Mouse (Mus musculus) 3T3-L1 (cell line): ENCODE results near the gene Bcor.

ENCODE experiments used
- DNase-seq: peaks from one replicate; pipeline ENCODE4 v3.0.0-alpha.2; 2015; ENCODE audit warnings: low read depth, low spot score

Bcor gene

DNA sequence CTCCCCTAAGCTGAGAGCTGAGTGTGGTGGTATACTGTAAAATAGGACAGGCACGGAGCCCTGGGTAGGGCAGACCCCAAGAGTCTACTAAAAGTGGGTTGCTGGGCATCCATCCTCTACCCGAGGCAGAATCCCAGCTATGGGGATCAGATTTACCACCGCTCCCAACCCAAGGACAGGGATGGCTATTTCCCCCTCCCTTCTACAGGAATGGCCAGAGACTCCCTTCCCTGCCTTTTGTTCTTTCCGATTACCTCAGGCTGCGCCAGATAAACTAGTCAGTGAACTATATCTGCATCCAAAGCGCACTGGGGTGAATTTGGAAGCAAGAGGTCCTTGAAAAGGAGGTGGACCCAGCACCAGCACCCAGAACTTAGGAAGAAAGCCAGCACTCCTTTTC is 93.1 kb downstream of the Bcor start:
- DNase-seq = no peak

DNA sequence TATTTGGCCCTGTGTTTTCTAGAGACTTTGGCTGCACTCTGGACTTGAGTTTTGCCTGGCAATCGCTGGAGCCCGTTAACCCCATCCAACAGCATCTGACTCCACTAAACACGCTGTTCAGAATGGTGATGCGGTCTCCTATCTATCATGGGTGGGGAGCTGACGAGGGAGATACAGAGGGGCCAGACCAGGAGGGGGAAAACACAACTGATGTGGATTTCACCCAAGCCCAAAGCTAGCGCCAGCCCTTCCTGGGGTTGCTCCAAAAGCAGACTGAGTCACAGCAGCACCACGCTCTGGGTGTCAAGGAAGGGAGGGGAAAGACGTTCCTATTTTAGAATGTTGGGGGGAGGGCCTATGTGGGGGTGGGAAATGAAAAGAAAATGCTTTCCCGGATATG is 94.4 kb downstream of the Bcor start:
- peak; percentile 36 for DNase-seq

DNA sequence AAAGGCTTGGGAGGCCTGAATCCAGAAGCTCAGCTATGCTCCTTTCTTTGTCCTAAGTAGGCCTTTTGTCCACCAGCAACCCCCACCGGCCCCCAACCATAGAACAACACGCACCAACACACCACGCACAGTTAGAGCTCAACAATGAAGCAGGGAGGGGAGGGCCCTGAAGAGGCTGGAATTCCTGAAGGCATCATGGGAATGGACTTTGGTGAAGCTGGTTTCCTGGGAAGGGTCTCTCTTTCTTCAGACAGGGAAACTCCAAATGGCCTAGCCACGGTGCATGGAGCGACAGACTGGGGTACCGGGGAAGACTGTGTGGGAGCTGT is 97.3 kb downstream of the Bcor start:
- DNase-seq = no peak

DNA sequence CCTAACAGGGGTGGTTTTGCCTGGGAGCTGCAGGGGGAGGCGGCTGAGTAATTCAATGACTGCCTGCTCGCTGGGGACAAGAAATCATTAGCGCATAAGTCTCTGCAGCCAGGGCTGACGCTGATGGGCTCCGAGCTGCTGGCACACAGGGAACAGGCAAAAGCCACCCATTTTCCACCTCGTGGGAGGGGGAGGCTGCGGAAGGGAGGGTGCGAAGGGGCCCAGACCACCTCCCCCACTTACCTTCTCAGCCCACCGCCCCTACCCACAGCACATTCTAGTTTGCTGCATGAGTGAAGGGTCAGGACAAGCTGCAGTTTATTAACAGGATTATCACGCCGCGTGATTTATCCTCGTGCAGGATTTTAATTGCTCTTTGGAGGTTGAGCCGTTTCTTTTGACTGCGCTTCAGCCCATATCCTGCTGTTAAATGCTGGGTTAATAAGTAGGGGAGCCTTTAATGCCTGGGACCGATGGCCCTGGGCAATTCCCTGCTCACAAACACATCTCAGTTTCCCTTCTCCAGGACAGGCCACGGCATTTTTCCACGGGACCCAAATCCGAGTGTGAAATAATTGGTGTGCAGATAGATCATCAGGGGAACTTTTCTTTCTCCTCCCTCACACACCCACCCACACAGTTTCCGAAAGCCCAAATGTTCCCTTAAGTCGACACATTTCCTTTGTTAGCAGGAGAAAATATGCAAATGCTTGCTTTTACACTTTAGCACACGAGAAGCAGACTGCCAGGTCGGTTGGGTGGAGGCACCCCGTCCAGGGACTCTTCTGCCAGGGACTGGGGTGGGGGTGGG is 97.8 kb downstream of the Bcor start:
- no peak for DNase-seq

DNA sequence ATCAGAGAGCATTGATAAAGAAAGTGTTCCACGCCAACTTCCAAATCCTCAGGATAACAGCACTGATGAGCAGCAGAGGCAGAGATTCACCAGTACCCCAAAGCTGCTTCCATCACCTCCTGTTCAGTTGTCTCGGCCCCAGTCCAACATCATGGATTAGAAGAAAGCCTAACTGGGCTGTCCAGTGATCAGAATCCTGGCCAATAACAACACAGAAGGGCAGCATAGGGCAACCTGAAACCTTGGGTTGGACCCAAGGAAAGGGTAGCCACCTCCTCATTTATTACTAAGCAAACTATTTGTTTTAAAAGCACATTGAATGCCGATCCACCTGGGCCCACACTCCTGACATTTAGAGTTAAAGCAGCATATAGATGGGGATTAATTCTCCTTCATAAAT is 99.3 kb downstream of the Bcor start:
- no peak for DNase-seq

DNA sequence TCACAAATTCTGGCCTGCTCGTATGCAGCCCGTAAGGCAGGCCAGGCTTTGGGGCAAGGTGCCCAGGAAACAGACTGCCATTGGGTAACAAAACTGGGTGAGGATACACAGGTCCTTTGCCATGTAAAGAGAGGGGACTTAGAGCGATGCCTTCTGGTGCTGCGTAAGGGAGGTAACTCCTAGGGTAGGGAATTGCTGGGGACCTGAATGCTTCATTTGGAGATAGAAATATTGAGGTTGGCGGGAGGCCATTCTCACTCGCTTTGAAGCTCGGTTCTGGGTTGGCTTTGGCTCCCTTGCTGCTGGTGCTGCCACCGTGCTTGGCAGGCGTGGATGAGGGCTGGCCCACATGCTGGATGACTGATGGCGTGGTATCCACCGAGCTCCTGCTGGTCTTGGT is 102.9 kb downstream of the Bcor start:
- no peak for DNase-seq

DNA sequence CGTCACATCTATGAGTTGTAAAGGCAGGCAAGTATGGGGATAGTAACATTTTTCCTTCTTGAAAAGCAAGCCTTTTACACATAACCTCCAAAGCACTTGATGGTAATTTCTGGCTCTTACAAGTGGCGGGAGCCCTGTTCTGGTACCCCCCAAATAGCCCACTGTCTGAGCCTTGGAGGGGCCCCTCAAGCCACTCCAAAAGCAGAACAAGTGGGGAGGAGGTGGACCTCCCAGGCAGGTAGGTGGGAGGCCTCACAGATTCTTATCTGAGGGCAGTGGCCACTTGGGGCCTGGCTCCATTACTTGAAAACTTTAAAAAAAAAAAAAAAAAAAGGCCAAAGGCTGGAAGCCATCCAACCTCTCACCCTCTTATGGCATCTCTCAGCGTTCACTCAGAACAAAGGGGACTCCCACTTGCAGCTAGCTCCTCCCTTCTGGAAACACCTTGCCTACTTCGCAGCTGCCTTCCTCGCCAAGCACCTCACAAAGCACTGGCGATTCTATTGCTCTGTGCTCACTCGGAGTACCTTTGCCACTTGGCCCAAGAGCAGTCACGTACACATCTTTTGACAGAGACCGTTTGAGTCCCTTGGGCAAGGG is 106.7 kb downstream of the Bcor start:
- no peak for DNase-seq

DNA sequence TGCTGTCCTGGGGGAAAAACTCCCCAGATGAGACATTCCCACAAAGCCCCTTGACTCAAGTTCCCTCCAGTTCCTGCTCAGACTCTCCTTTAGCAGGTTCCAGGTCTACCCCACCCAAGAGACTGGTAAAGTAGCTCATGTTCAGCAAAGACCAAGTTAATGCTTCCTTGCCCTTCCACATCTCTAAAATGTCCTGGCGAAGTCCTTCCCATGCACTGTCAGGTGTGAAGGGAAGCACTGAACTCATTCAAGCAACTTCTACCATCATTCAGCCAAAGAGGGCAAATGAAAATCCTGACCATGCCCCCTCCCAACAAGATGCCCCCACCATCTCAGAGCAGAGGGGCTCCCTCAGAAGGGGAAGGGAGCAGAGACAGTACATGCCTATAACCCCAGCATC is 107.5 kb downstream of the Bcor start:
- no peak for DNase-seq

DNA sequence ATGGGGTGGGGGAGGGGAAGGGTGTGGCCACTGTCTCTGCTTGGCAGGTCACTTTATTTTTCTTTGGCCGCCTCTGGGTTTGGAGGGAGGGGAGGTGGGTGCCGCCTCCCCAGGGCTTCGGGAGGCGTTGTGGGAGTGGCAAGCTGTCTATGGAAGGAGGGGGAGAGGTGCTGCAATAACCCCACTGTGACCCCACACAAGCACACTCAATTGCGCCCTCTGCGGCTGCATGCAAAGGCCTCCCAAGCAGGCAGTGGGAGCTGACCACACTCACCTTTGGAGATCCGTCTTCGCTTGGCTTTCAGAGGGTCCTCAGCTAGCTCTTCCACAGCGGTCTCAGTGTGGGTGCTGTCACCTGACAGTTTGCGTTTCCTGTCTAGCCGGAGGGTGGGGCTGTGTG is 111.4 kb downstream of the Bcor start:
- DNase-seq = no peak

DNA sequence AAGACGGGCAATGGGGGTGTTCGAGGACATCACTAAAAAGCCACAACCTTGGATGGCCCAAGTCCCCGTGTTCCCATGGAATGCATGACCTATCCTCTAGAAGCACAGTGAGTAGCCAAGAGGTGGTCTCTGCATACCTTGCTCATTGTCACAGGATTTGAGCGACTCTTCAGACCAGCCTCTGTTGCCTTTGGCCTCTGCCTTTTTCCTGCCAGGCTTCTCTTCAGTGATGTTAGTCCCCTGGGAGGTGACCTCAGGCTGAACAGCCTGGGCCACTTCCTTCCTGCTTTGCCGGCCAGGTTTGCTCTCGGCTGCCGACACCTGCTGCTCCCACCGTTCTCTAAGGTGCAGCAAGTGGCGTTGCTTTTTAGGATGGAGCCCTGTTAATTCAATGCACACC is 112.0 kb downstream of the Bcor start:
- DNase-seq = no peak

DNA sequence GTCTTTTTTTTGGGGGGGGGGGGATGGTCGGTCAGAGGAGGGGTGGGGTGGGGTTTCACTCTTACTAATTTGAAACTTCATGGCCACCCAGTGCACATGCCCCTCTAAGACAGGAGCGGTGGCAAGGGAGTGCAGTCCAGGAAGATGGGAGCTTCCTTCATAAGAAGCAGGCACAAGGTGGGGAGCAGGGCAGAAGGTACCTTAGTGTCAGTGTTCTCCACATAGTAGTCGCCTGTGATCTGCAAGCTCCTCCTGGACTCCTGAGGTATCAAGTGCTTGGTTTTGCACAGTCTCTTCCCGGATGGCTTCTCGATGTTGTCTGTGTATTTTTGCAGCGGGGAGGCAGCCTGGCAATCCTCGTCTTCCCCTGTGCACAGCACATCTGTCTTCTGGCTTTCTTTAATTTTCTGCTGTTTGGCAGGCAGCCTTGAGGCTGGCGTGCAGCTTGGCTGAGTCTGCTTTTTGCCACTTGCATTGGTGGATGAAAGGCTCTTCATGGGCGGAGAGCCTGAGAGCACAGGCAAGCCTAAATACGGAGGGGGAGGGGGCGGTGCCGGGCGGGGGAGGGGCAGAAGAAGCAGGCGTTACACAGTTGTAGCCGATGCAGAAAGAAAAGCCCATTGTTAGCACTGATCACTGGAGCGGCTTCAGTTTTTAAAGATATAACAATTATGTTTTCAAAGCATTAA is 112.8 kb downstream of the Bcor start:
- no peak for DNase-seq

DNA sequence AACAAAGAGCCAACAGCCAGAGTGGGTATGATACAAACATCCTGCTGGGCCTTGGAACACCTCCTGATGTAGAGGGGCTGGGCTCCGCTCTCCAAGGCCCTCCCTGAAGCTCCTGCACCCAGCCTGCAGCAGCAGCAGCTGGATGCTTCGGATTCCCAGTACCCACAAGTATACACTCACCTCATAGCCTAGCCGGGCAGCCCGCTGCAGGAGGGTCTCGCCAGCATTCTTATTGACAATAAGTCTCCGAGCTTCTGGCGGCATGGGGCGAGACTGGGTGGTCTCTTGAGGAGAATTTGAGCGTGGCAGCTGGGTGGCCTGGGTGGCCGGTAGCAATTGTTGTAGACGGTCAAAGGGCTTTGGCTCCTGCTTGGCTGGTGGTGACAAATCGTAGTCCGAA is 113.5 kb downstream of the Bcor start:
- DNase-seq = no peak

DNA sequence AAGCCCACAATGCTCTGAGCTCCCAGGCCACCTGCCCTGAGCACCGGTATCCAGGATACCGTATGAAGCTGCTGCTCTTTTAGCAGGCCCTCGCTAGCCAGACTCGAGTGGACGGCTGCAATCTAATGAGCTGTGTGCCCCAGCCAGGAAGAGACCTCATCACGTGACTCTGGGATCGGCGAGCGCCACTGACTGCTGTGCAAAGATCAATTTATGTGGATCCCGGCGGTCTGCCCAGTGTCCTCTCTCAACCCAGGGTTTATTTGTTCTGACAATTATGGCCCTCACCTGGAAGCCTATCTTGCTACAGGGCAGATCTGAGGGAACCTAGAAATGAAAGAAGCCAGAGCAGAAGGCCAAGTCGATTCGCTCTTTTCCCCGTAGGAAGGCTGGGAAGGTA is 116.8 kb downstream of the Bcor start:
- DNase-seq = no peak

DNA sequence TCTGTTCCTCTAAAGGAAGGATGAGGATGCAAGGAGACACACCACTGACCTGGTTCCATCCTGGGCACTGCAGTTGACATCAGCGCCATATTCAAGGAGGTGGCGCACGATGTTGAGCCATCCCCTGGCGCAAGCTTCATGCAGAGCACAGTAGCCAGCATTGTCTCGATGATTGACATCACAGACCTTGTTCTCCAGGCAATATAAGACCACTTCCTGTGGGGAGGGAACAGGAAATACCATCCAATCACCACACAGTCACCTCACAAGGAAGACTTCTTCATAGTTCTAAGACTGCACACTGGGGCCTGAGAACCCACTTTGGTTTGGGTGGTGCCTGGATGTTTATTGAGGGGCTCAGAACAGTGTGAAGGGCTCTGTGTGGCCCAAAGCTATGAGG is 118.7 kb downstream of the Bcor start:
- no peak for DNase-seq

DNA sequence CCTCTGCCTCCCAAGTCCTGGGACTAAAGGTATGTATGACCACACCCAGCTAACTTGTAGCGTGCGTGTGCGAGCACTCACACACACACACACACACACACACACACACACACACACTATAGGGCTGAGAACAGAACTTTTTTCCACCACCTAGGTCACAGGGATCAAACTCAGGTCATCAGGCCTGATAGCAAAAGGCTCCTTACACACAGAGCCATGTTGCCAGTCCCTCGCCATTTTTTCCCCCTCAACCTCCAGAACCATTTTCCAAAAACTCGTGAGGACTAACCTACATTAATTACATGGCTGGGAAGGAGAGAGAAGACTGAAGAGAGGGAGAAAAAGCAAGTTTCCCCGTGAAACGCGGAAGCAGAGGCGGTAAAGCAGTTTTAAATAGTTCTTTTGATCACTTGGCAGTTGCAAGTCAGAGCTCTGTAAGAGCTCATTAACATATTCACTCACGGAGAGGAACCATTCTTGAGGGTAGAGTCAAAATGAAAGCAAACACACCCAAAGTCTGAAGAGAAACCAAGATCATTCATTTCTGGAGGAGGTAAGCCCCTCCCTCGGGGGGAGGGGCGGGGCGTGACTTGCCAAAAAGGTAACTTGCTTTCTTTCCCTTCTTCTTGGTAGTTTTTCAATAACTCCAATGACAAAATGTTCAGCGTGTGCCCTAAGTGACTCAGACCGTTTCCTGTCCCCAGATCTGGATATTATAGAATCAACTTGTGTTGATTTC is 145.3 kb downstream of the Bcor start:
- DNase-seq = no peak

DNA sequence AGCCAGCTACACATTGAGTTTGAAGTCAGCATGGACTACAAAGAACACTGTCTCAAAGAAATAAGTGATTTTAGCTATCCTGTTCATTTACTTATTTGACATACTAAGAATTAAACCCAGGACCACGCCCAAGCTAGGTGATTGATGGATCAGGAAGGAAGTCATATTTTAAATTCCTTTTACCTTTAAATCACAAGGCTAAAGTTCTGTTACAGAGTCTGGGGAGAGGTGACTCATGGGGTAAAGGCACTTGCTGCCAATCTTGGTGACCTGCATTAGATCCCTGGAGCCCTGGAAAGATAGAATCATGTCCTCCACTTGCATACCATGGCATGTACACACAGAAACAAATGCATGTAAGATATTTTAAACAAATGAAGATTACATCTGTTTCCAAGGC is 149.5 kb downstream of the Bcor start:
- DNase-seq = peak; percentile 76

DNA sequence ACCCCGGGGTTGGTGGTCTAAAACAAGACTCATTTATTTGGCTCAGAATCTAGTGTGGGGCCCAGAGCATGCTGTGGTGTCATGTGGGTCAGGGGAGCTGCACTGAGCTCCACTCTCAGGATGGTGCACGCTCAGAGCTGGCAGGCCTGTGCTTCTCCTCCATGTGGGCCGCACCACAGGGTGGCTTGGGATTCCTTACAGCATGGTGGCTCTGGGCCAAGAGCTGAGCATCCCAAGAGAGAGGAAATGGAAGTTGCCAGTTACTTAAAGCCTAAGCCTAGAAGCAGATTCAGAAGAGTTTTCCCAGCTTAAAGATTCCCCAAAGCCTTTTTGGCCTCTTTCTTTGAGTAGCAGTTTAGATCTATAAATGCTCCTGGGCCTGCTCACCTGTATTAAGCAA is 151.1 kb downstream of the Bcor start:
- peak; percentile 49 for DNase-seq

DNA sequence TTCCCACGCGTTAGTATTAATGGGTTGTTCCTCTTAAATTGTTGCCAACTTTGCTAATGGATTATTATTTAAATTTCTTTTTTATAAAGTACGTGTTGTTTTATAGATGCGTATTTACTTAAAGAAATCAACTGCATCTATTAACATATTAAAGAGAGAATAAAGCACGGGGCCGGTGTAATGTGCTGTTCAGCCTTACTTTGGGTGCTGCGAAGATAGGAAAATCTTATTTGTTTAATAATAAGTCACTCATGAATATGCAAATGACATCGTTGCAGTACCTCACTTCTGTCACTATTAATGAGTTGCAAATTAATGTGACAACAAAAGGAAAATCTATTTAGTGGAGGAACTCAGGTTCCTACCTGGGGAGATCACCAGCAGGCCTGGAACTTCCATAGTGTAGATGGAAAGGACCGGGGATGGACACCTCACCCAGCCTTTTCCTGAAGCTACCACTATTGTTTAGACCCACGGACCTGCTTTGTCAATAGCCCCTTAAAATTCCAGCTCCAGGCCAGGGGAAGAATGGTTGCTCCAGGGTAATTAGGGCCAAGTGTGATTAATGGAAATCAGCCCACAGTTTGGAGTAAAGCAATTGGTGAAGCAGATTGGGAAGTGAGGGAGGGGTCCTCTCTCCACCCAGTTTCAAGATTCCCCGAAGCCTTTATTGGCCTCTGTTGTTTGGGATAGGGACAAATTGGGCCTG is 152.2 kb downstream of the Bcor start:
- no peak for DNase-seq

DNA sequence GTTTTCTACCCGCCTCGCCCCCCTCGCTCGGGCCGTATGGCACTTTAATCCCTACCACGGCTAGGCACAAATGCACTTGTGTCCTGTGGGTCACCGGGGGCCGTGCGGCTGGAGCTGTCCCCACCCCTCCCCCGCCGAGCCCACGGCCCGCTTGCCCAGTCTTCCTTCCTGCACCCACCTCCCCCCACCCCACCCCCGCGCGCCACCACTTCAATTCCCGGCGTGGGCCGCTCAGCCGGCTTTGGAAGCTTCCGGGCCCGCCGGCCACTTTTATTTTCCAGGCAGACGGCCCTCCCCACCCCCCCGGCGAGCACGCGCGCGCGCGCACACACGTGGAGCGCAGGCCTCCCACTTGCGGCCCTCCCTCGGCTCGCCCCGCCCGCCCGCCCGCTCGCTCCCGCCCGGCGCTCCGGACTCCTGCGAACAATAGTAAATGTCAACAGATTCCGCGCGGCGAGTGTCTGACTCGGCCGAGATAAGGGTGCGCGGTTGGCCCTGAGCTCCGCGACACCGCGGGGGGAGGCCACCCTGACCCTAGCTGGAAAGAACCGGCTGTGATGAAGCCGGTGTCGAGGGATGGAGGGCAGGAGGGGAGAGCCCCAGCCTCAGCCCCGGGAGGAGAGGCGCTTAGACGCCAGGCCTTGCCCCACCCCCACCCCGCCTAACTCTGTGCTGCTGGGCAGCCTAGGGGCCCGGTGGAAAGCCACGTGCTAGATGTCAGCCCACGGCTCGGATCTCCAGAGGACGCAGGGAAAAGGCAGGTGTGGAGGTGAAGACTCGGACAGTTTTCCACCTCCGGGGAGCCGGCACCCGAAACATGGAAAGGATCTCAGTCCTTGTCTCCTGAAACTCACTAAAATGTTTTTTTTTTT is 153.0 kb downstream of the Bcor start:
- peak; percentile 69 for DNase-seq

DNA sequence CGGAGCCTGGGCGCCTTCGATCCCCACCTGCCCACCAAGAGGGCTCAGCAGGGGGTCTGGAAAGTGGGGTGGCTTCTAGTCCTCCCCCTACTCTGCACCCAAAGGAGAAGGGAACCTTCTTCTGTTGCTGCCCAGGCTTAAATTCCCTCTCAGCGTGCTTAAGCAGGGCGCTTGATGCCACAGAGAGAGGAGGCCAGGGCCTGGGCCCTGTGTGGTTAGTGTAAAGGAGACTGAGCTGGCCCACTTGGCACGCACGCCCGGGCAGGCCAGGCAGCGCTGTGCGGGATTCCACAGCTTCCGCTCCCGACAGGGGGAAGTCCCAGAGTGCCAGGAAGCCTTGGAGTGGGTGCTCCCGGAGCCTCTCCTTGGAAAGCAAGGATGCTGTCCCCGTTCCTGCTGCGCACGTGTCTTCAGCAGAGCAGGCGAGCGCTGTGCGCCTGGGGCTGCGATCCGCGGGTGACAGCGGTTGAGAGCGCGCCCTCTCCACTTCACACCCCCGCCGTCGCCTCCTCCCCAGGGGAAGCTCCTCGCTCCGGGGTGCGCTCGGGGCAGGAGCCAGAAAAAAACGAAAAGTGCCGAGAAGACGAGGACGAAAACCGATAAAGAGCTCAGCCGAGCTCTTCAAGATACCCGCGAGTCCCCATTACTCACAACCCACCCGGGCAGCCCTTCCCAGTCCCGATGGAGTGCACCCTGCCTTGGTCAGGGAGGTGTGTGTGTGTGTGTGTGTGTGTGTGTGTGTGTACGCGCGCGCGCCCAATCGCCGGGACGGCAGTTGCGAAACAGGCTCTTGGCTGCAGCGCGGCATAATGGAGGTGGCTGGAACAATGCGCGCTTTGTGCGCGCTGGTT is 153.9 kb downstream of the Bcor start:
- DNase-seq = peak; percentile 89
